Comparison of ENCODE assay signal across 8 mouse cellular contexts in genomic region chr9:110244567-110244888, GRCm38 (mm10). TPM values are rescaled to one million over a fixed set of nuclear protein-coding genes. Genes with fewer than 3 reads are reported as not detected.
DNase-seq lines count a peak whose midpoint lies in the region; ATAC-seq and TF ChIP-seq lines count a peak whose summit lies in the region.

No protein-coding gene starts in this region.

- H3K9ac ChIP-seq in hindbrain, embryonic 14.5 days = peak overlapping the region; percentile 94
- H3K9ac ChIP-seq in midbrain, embryonic 13.5 days (replicated peaks) = peak overlapping the region; percentile 93

- H3K27me3 ChIP-seq in hindbrain, embryonic 14.5 days (ENCODE audit: control insufficient read depth, insufficient read depth, low read length) = no peaks in the 10 kb centered on the region
- 0 out of 2 replicates have a peak, but pooled peaks cover 4% of the 10 kb centered on the region for H3K27me3 ChIP-seq in midbrain, embryonic 13.5 days

- H3K27ac ChIP-seq in cortical plate, adult 2 months (ENCODE audit: insufficient read depth, low read length) = peak overlapping the region; percentile 98
- H3K27ac ChIP-seq in hindbrain, embryonic 14.5 days = peak overlapping the region; percentile 94
- peak overlapping the region; percentile 92 for H3K27ac ChIP-seq in midbrain, embryonic 13.5 days

- no peak for TF ChIP-seq POLR2A in cortical plate, adult 2 months (IDR thresholded peaks at IDR 0.05; ENCODE audit: extremely low read depth, insufficient read depth, low read length)

- H3K4me3 ChIP-seq in cortical plate, adult 2 months (ENCODE audit: insufficient read depth, low read length) = peak overlapping the region; percentile 64
- peak overlapping the region; percentile 95 for H3K4me3 ChIP-seq in hindbrain, embryonic 14.5 days (replicated peaks; ENCODE audit: low read length)
- peak overlapping the region; percentile 79 for H3K4me3 ChIP-seq in midbrain, embryonic 13.5 days (replicated peaks)

- H3K4me2 ChIP-seq in hindbrain, embryonic 14.5 days (replicated peaks) = peak overlapping the region; percentile 95
- H3K4me2 ChIP-seq in midbrain, embryonic 13.5 days (replicated peaks) = peak overlapping the region; percentile 99

- peaks cover 6% of the 10 kb centered on the region for H3K4me1 ChIP-seq in cortical plate, adult 2 months (ENCODE audit: control insufficient read depth, insufficient read depth, low read length)
- H3K4me1 ChIP-seq in hindbrain, embryonic 14.5 days (replicated peaks; ENCODE audit: control insufficient read depth, insufficient read depth, low read length) = peaks cover 29% of the 10 kb centered on the region
- peaks cover 48% of the 10 kb centered on the region for H3K4me1 ChIP-seq in midbrain, embryonic 13.5 days (replicated peaks)

- intact Hi-C loops in left cerebral cortex, postnatal 4 days (cut with DNase I) = no loop called here

- TF ChIP-seq CTCF in cortical plate, adult 2 months (IDR thresholded peaks at IDR 0.05; ENCODE audit: extremely low read depth, insufficient read depth, low read length) = no peak

- H3K36me3 ChIP-seq in hindbrain, embryonic 14.5 days (replicated peaks; ENCODE audit: control insufficient read depth, insufficient read depth) = peaks cover 24% of the 10 kb centered on the region
- H3K36me3 ChIP-seq in midbrain, embryonic 13.5 days = peaks cover 22% of the 10 kb centered on the region

- WGBS in hindbrain, embryonic 14.5 days = 23% methylated on average over 7 of the region's 7 CpGs
- WGBS in midbrain, embryonic 13.5 days = 20% methylated on average over 7 of the region's 7 CpGs

- DNase-seq in kidney, adult 18-20 months = peak; percentile 10
- DNase-seq in kidney, postnatal 14 days = no peak
- no peak for DNase-seq in hindbrain, embryonic 14.5 days (ENCODE audit: low spot score)
- DNase-seq in retina, postnatal 1 day = no peak
- DNase-seq in left cerebral cortex, postnatal 4 days = no peak
- no peak for DNase-seq in cerebellum, adult 11 months

- no peaks in the 10 kb centered on the region for H3K9me3 ChIP-seq in hindbrain, embryonic 14.5 days (ENCODE audit: control insufficient read depth, low read length)
- H3K9me3 ChIP-seq in midbrain, embryonic 13.5 days = no peaks in the 10 kb centered on the region

- no peak for ATAC-seq in hindbrain, embryonic 14.5 days (ENCODE audit: low FRiP score)
- 0 out of 2 replicates have a peak, but pooled peaks have one; percentile 0 for ATAC-seq in midbrain, embryonic 13.5 days

RNA-seq across cellular contexts. Expression of gene Cspg5, which starts 0.9 kb away (rescaled TPM):
- 382 and 388 TPM in 2 replicates for polyA plus RNA-seq in cortical plate, adult 2 months (2012; rRNA removed)
- polyA plus RNA-seq in hindbrain, embryonic 14.5 days (2014; fragmentation: Nextera tagmentation; extraction: Ambion mirVana) = 139 and 148 TPM in 2 replicates
- polyA plus RNA-seq in midbrain, embryonic 13.5 days (2015; fragmentation: Nextera tagmentation; extraction: Ambion mirVana) = 58.9 and 70.2 TPM in 2 replicates
- 100 to 1,000 TPM; 420 to 463 TPM for total RNA-seq in left cerebral cortex, postnatal 4 days (2021)
